In the genomic region with DNA sequence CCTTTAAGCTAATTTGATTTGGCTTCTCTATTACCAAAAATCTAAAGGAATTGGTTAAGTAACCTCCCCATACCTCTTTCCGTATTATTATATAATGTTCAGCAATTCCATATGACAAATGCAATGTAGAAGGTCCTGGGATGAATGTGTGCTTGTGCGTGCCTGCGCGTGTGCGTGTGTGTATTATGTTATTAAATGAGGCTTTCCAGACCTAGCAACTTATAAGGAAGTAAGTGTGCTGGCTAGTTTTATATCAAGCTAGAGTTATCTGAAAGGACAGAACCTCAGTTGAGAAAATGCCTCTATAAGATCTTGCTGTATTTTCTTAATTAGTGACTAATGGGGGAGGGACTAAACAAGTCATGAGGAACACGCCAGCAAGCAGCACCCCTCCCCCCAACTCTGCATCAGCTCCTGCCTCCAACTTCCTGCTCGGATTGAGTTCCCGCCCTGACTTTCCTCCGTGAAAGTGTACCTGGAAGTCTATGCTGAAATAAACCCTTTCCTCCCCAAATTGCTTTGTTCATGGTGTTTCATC, we compare ENCODE assay signal across 8 mouse cellular contexts. TPM values are rescaled to one million over a fixed set of nuclear protein-coding genes. Genes with fewer than 3 reads are reported as not detected.
DNase-seq lines count a peak whose midpoint lies in the region; ATAC-seq and TF ChIP-seq lines count a peak whose summit lies in the region.

No protein-coding gene starts in this region.

- intact Hi-C loops in heart, postnatal 25 days (cut with DNase I): no loop called here
- intact Hi-C loops in left cerebral cortex, adult 2 months (cut with DNase I): no loop called here

- no peaks in the 10 kb centered on the region for H3K27me3 ChIP-seq in embryonic facial prominence, embryonic 12.5 days
- H3K27me3 ChIP-seq in kidney, embryonic 15.5 days: no peaks in the 10 kb centered on the region

- peak; percentile 89 for DNase-seq in heart, adult 11 months
- DNase-seq in heart, postnatal 25 days (ENCODE audit: low spot score): no peak
- peak; percentile 55 for DNase-seq in lung, postnatal 10 days
- no peak for DNase-seq in left cerebral cortex, adult 2 months (ENCODE audit: extremely low spot score in 1 of 2, low spot score in 2 of 2)
- DNase-seq in gastrocnemius, adult 8-10 months (ENCODE audit: low spot score in 2 of 2): no peak
- no peak for DNase-seq in layer of hippocampus, adult 8-10 months (ENCODE audit: low spot score in 2 of 2)

- peak; percentile 35; the same call in 1 of the 2 replicates for ATAC-seq in embryonic facial prominence, embryonic 12.5 days (ENCODE audit: insufficient number of reproducible peaks, insufficient read depth, low FRiP score, low TSS enrichment)
- ATAC-seq in kidney, embryonic 15.5 days (replicated peaks; ENCODE audit: low FRiP score): peak; percentile 79

- 42% methylated on average over 9 of the region's 9 CpGs for WGBS in embryonic facial prominence, embryonic 12.5 days
- 50% methylated on average over 9 of the region's 9 CpGs for WGBS in kidney, embryonic 15.5 days

- H3K4me1 ChIP-seq in embryonic facial prominence, embryonic 12.5 days: peaks cover 5% of the 10 kb centered on the region
- peaks cover 15% of the 10 kb centered on the region for H3K4me1 ChIP-seq in kidney, embryonic 15.5 days

- no peak overlapping the region for H3K9ac ChIP-seq in embryonic facial prominence, embryonic 12.5 days
- H3K9ac ChIP-seq in kidney, embryonic 15.5 days: 0 out of 2 replicates have a peak overlapping the region, but pooled peaks have one; percentile 21

- no peak for TF ChIP-seq CTCF in left cerebral cortex, adult 2 months (IDR thresholded peaks at IDR 0.05)

- H3K4me2 ChIP-seq in embryonic facial prominence, embryonic 12.5 days (replicated peaks): peak overlapping the region; percentile 32
- peak overlapping the region; percentile 54 for H3K4me2 ChIP-seq in kidney, embryonic 15.5 days

- no peak overlapping the region for H3K4me3 ChIP-seq in embryonic facial prominence, embryonic 12.5 days
- H3K4me3 ChIP-seq in kidney, embryonic 15.5 days (replicated peaks): peak overlapping the region; percentile 22
- no peak overlapping the region for H3K4me3 ChIP-seq in left cerebral cortex, adult 2 months

- no peaks in the 10 kb centered on the region for H3K36me3 ChIP-seq in embryonic facial prominence, embryonic 12.5 days
- H3K36me3 ChIP-seq in kidney, embryonic 15.5 days: no peaks in the 10 kb centered on the region

- no peak overlapping the region for H3K27ac ChIP-seq in embryonic facial prominence, embryonic 12.5 days
- peak overlapping the region; percentile 71 for H3K27ac ChIP-seq in kidney, embryonic 15.5 days
- no peak overlapping the region for H3K27ac ChIP-seq in left cerebral cortex, adult 2 months

- no peaks in the 10 kb centered on the region for H3K9me3 ChIP-seq in embryonic facial prominence, embryonic 12.5 days
- H3K9me3 ChIP-seq in kidney, embryonic 15.5 days (replicated peaks): no peaks in the 10 kb centered on the region

RNA-seq across cellular contexts. Expression of a gene that starts 17.6 kb away (rescaled TPM):
- total RNA-seq in heart, postnatal 25 days (2021): 10 to 100 TPM; 19.4 to 23.9 TPM
- 41.1 and 43.0 TPM in 2 replicates for polyA plus RNA-seq in embryonic facial prominence, embryonic 12.5 days (2016; fragmentation: Nextera tagmentation; extraction: Ambion mirVana)
- polyA plus RNA-seq in kidney, embryonic 15.5 days (2015; fragmentation: Nextera tagmentation; extraction: Ambion mirVana): 25.9 and 27.0 TPM in 2 replicates
- 10 to 100 TPM; 79.7 to 81.8 TPM for total RNA-seq in left cerebral cortex, adult 2 months (2021)
- 10 to 100 TPM; 17.2 to 23.4 (median 22.3) TPM for total RNA-seq in gastrocnemius, adult 8-10 months (2022)
- total RNA-seq in layer of hippocampus, adult 8-10 months (2022): 10 to 100 TPM; 70.6 to 89.2 (median 80.9) TPM

RNA-seq across cellular contexts. Expression of a gene that starts 17.8 kb away (rescaled TPM):
- 1 to 10 TPM; 7.1 TPM for total RNA-seq in heart, postnatal 25 days (2021)
- polyA plus RNA-seq in embryonic facial prominence, embryonic 12.5 days (2016; fragmentation: Nextera tagmentation; extraction: Ambion mirVana): 42.4 and 45.2 TPM in 2 replicates
- polyA plus RNA-seq in kidney, embryonic 15.5 days (2015; fragmentation: Nextera tagmentation; extraction: Ambion mirVana): 38.8 and 40.2 TPM in 2 replicates
- 10 to 100 TPM; 12.3 to 18.1 TPM for total RNA-seq in left cerebral cortex, adult 2 months (2021)
- 1 to 10 TPM; 2.7 to 5.6 (median 3.8) TPM for total RNA-seq in gastrocnemius, adult 8-10 months (2022)
- total RNA-seq in layer of hippocampus, adult 8-10 months (2022): 10 to 100 TPM; 13.5 to 18.4 (median 15.3) TPM

RNA-seq across cellular contexts. Expression of a gene that starts 22.2 kb away (rescaled TPM):
- not detected for total RNA-seq in heart, postnatal 25 days (2021)
- 0.31 and 0.34 TPM in 2 replicates for polyA plus RNA-seq in embryonic facial prominence, embryonic 12.5 days (2016; fragmentation: Nextera tagmentation; extraction: Ambion mirVana)
- 0.44 and 0.75 TPM in 2 replicates for polyA plus RNA-seq in kidney, embryonic 15.5 days (2015; fragmentation: Nextera tagmentation; extraction: Ambion mirVana)
- total RNA-seq in left cerebral cortex, adult 2 months (2021): 100 to 1,000 TPM; 308 to 309 TPM
- under 1 TPM; 0.03 to 0.19 (median 0.06) TPM for total RNA-seq in gastrocnemius, adult 8-10 months (2022)
- 100 to 1,000 TPM; 194 to 269 (median 224) TPM for total RNA-seq in layer of hippocampus, adult 8-10 months (2022)

Comparison
In these comparisons a context has a peak if more than half of its experiments do, and no peak if none do; other contexts are left out.
1. DNase-seq: peak in heart, adult 11 months (single experiment) and lung, postnatal 10 days (single experiment); none in heart, postnatal 25 days (single experiment), left cerebral cortex, adult 2 months (0 of 2), gastrocnemius, adult 8-10 months (0 of 2) and layer of hippocampus, adult 8-10 months (0 of 2).
2. RNA of a gene that starts 22.2 kb away (total RNA-seq): 308 to 309 TPM in left cerebral cortex, adult 2 months and 194 to 269 TPM in layer of hippocampus, adult 8-10 months; 0.03 to 0.19 TPM in gastrocnemius, adult 8-10 months and not detected in heart, postnatal 25 days; every median in the first group is over 100 times any median in the second.